Mouse (Mus musculus): ENCODE data around the gene Galntl6.

DNA sequence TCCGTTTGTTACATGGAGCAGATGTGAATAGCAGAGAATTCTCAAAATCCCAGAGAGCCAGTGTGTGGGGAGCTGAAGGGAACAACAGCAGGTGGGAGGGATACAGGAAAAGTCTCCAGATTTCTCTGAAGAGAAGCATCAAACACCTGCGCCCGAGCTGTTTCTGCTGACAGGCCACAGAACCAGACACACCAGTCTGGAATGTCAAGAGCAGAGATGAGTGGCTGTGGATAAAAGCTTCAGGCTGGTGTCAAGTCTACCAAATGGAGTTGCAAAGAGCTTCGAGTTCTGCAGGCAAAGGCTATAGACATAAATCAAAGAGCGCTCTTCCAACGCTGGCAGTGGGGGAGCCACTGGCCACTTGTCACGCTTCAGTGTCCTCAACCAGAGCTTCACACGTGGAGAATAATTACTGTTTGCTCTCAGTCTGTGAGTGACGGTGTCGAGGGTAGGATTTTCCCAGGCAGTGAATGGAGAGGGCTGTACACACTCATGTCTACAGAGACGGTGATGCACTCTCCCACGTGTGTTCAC is 1139.6 kb downstream of the Galntl6 start:
- TF ChIP-seq CTCF (IDR thresholded peaks at IDR 0.05; ENCODE audit: control insufficient read depth, insufficient read depth, low read length) (no peak), POLR2A (IDR thresholded peaks at IDR 0.05; ENCODE audit: borderline replicate concordance, control insufficient read depth, low read depth, low read length) (no peak)
